Mouse (Mus musculus) E14TG2a.4 (cell line): Measurements from ENCODE around the gene Meiob.

Source experiments
- H3K27me3 ChIP-seq: 2 replicates; pipeline ENCODE4 v1.6.1; 2014; ENCODE audit warnings: low read length, control low read depth; ENCODE audit not compliant: insufficient read depth
- H3K36me3 ChIP-seq: 2 replicates; pipeline ENCODE4 v1.6.1; 2014; ENCODE audit warnings: low read length, control low read depth; ENCODE audit not compliant: insufficient read depth
- H3K4me1 ChIP-seq: replicated peaks from 2 replicates; pipeline ENCODE4 v1.6.1; 2014; ENCODE audit warnings: low read depth, low read length, control low read depth
- H3K4me3 ChIP-seq: replicated peaks from 2 replicates; pipeline ENCODE4 v1.5.1; 2014; ENCODE audit warnings: mild to moderate bottlenecking, low read length
- H3K9me3 ChIP-seq: 2 replicates; pipeline ENCODE4 v1.6.1; 2014; ENCODE audit warnings: low read length, control low read depth
- CTCF ChIP-seq: conservative IDR thresholded peaks from 2 replicates; pipeline ENCODE4 v1.5.1; 2014; ENCODE audit warnings: low read length
- NANOG ChIP-seq: IDR thresholded peaks from 2 replicates; pipeline ENCODE4 v1.6.1; 2014; ENCODE audit warnings: borderline replicate concordance, low read length, mixed read lengths
- POU5F1 ChIP-seq: IDR thresholded peaks from 2 replicates; pipeline ENCODE4 v1.6.1; 2014; ENCODE audit warnings: low read length, borderline replicate concordance

Gene Meiob

DNA sequence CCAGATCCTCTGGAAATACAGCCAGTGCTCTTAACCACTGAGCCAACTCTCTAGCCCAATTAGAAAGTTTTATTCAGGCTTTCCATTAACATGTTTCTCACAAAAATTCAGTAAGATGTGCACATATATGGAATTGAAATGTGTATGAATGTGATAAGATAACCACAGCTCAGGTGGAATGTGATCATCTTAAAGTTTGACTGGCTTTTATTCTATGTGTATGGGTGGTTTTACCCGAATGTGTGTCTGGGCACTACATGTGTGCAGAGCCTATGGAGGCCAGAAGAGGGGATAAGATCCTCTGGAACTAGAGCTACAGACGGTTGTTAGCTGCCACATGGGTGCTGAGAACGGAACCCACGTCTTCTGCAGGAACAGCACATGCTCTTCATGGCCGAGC lies 11.2 kb downstream of the Meiob start:
- no peak overlapping the region for H3K4me3 ChIP-seq
- no peaks in the 10 kb centered on the region for H3K27me3 ChIP-seq
- no peak for TF ChIP-seq NANOG
- no peak for TF ChIP-seq CTCF
- TF ChIP-seq POU5F1: no peak
- H3K9me3 ChIP-seq: no peaks in the 10 kb centered on the region
- no peaks in the 10 kb centered on the region for H3K36me3 ChIP-seq
- peaks cover 13% of the 10 kb centered on the region for H3K4me1 ChIP-seq

DNA sequence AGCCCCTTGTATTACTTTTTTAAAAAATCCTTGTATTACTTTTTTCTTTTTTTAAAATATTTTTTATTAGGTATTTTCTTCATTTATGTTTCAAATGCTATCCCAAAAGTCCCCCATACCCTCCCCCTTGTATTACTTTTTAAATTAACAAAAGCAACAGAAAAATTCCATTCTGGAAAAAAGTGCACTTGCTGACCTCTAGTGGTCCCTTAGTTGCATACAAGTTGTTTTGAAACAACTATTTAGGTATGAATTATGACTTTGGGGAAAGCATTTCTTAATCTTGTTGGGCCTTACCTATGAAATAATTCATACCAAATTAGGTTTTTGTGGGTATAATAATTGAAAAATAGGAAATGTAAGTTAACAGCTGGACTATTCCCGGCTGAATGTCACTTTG lies 13.4 kb downstream of the Meiob start:
- TF ChIP-seq POU5F1 (no peak), CTCF (no peak), NANOG (no peak)
- 0 out of 2 replicates have a peak, but pooled peaks cover 3% of the 10 kb centered on the region for H3K4me1 ChIP-seq
- H3K4me3 ChIP-seq: no peak overlapping the region
- H3K27me3 ChIP-seq: no peaks in the 10 kb centered on the region
- no peaks in the 10 kb centered on the region for H3K9me3 ChIP-seq
- H3K36me3 ChIP-seq: no peaks in the 10 kb centered on the region

DNA sequence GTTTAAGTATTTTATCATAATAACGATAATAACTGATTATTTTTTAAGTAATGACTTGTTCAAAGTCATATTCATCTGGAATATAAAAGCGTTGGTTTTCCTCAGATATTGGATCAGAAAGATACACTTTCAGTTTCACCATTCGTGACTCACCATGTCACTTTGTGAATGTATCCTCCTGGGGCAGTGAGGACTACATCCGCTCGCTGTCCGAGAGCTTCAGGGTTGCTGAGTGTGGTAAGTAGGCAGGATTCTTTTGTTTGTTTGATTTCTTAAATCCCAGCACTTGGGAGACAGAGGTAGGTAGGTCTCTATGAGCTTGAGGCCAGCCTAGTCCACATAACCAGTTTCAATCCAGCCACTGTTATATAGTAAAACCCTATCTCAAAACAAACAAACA lies 14.1 kb downstream of the Meiob start:
- no peak for TF ChIP-seq CTCF
- no peak for TF ChIP-seq POU5F1
- TF ChIP-seq NANOG: no peak
- Histone ChIP-seq H3K36me3 (no peaks in the 10 kb centered on the region), H3K4me3 (no peak overlapping the region), H3K27me3 (no peaks in the 10 kb centered on the region), H3K9me3 (no peaks in the 10 kb centered on the region), H3K4me1 (0 out of 2 replicates have a peak, but pooled peaks cover 2% of the 10 kb centered on the region)

DNA sequence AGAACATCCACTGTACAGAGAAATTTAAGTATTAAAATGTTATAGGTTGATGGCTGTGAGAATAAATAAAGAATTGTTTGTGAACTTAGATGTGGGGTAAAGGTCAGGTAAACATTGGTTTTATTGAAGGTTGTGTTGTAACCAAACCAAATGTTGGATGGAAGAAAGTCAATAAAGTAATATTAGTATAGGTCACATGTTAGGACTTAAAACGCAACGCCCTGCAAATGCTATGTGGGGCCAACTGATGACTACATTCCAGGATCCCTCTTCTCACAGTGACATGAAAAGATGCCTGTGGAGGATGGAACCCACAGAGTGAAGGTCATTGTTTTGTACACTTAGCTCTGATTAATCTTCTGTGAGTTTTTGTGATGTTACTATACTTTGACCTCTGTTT lies 15.4 kb downstream of the Meiob start:
- Histone ChIP-seq H3K4me3 (no peak overlapping the region), H3K9me3 (no peaks in the 10 kb centered on the region)
- no peak for TF ChIP-seq CTCF
- no peak for TF ChIP-seq POU5F1
- TF ChIP-seq NANOG: no peak

DNA sequence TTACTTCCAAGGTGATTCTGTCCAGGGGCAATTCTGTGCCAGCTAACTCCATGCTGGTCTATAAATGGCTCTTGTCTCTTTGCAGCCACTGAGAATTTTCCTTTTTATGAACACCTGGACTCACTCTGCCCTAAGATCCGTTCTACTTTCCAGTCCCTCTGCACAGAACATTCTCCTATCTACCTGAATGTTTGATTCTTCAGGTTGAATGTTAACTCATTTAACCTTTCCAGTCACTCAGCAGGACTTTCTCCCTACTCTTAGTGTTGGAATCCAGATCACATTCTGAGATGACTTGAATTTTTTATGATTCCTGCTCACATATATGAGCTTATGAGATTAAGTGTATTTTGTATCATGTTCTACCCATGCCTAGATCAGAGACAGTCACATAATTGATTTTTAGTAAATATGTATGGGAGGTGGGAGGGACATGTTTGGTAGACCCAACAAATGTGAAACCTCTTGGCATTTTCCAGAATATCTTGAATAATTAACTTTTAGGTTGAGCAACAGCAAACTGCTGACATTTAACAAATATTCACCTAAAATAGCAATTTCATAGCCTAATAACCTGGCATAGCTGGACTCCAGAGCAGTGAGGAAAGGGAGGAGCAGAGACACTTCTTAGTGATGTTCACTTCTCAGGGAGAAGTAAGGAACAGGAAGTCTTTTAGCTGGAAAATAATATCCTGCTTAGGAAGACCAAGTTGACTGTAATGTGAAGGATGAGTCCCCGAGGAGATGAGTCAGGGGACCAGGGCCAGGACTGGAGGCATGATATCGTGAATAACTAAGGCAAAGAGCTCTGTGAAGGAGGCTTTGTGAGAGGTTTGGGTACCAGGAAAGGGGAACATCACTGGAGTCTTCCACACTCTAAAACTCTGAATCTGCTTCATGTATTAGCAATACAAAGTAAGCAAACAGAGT lies 17.5 kb downstream of the Meiob start:
- Histone ChIP-seq H3K4me3 (no peak overlapping the region), H3K36me3 (no peaks in the 10 kb centered on the region), H3K4me1 (no peaks in the 10 kb centered on the region), H3K9me3 (no peaks in the 10 kb centered on the region), H3K27me3 (no peaks in the 10 kb centered on the region)
- no peak for TF ChIP-seq CTCF
- TF ChIP-seq NANOG: no peak
- TF ChIP-seq POU5F1: no peak

More for the DNA sequence above, 15.4 kb downstream of the Meiob start:
- Histone ChIP-seq H3K4me1 (no peaks in the 10 kb centered on the region), H3K36me3 (no peaks in the 10 kb centered on the region), H3K27me3 (no peaks in the 10 kb centered on the region)

DNA sequence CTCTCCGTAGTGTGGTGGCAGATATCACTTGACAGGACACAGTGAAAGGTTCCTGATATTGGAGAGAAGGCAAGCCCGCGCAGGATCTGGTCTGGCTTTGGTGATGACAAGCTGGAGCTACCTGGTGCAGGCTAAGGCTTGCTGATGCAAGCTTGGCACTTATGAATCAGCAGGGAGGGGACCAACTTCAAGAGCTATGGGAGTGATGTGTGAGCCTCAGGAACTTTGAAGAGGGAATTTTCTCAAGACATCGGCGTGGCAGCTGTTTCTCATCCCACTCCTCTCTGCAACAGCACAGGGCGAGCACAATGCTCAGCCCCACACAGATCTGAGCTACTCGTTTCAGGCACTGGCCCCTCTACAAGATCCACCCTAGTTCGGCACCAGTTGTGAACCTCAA lies 35.8 kb downstream of the Meiob start, which contains the start of gene Hagh:
Hagh (plus strand) TSS at position 302 of the 400 bp plus-strand sequence.
- H3K27me3 ChIP-seq: peaks cover 4% of the 10 kb centered on the region; the same call in 1 of the 2 replicates
- no peak within 1 kb of the TSS for H3K4me3 ChIP-seq
- no peaks in the 10 kb centered on the region for H3K36me3 ChIP-seq
- TF ChIP-seq POU5F1: no peak
- TF ChIP-seq NANOG: no peak
- no peak for TF ChIP-seq CTCF
- H3K4me1 ChIP-seq: peaks cover 9% of the 10 kb centered on the region
- no peaks in the 10 kb centered on the region for H3K9me3 ChIP-seq

DNA sequence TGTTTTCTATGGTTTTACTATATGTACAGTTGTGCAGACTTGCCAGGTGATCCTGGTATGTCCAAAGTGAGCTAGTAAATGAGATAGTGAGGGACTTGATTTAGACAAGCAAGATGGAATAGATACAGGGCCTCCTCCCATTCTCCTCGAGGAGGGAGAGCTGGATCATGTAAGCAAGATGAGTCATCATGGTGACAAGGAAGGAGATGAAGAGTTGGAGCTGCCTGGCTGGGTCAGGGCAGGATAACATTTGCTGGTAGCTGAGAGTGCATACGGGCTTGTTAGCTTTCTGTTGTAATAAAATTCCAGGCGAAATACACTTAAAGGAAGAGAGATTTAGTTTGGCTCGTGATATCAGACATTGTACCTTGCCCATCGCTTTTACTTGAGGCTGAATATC lies 36.3 kb downstream of the Meiob start:
- TF ChIP-seq CTCF (no peak), POU5F1 (no peak)
- peaks cover 14% of the 10 kb centered on the region for H3K4me1 ChIP-seq
- H3K36me3 ChIP-seq: no peaks in the 10 kb centered on the region

DNA sequence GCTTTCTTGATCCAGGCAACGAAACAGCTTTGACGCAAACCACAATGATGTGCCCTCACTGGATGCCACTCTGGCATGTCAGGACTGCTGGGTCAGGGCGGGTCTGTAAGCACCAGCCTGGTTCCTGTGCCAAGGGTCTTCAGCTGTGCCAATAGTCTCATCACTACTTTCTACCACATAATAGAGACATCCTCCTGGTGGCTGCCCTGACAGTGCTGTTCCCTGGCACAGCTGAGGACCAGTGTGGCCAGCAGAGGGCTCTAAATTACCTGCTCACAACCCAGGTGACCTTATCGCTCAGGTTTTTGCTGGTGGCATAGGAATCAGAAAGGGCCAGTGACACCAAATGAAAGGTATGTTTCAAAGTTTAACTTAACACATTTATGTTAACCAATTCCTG lies 37.0 kb downstream of the Meiob start:
- no peak overlapping the region for H3K4me3 ChIP-seq
- H3K9me3 ChIP-seq: no peaks in the 10 kb centered on the region
- TF ChIP-seq CTCF: 0 out of 2 replicates have a peak, but pooled peaks have one; percentile 5
- no peak for TF ChIP-seq POU5F1
- peaks cover 15% of the 10 kb centered on the region for H3K4me1 ChIP-seq
- H3K36me3 ChIP-seq: no peaks in the 10 kb centered on the region
- peaks cover 4% of the 10 kb centered on the region; the same call in 1 of the 2 replicates for H3K27me3 ChIP-seq

More for the DNA sequence above, 36.3 kb downstream of the Meiob start:
- Histone ChIP-seq H3K9me3 (no peaks in the 10 kb centered on the region), H3K4me3 (no peak overlapping the region), H3K27me3 (peaks cover 4% of the 10 kb centered on the region; the same call in 1 of the 2 replicates)

DNA sequence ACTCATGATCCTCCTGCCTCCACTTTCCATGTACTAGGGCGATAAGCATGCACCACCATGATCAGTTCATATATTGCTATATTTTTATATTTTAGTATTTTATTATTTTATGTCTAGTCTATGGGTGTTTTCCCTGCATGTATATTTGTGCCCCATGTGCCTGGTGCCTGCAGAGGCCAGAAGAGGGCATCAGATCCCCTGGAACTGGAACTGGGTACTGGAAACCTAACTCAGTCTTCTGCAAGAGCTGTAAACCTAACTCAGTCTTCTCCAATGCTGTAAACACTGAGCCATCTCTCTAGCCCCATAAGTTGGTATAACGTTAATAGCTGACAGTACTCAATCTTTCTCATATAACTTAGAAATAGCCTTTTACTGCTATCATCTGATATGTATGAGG lies 38.5 kb downstream of the Meiob start:
- H3K9me3 ChIP-seq: no peaks in the 10 kb centered on the region
- TF ChIP-seq CTCF (no peak), POU5F1 (no peak), NANOG (no peak)
- peaks cover 15% of the 10 kb centered on the region for H3K4me1 ChIP-seq
- no peak overlapping the region for H3K4me3 ChIP-seq
- peaks cover 8% of the 10 kb centered on the region; the same call in 1 of the 2 replicates for H3K36me3 ChIP-seq
- H3K27me3 ChIP-seq: peaks cover 4% of the 10 kb centered on the region; the same call in 1 of the 2 replicates
